Comparison of ENCODE assay signal across 11 mouse cellular contexts in the genomic region with DNA sequence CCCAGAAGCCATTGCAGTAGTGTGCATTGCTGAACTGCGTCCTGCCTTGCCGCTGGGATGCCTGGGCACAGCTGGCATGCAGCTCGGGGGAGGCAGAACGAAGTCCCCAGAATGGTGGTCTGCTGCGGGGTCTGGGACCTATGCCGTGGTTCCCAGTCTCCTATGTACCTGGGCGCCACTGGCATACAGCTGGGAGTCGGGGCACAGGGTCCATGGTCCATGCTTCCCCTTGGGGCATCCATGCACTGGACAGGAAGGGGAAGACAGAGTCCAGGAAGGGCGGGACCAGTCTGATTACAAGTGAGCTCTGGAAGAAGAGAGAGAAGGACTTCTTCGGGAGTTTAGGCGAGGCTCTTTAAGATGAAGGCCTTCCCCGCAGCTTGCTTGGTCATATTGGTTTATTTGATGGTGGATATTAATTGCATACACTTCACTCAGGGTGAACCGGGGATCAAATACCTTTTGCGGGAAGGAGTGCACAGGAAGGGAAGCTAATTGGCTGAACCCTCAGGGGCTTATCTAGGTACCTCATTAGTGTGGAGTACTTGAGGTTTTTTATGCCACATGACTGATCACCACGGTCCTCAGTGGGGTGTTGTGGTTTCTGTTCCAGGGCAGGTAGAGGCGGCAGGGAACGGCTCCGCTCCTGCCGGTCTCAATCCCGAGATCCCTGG. TPM values are rescaled to one million over a fixed set of nuclear protein-coding genes. Genes with fewer than 3 reads are reported as not detected.
A peak's percentile ranks its signal among the peaks of the same experiment; 100 is the strongest.
DNase-seq lines count a peak whose midpoint lies in the region; ATAC-seq and TF ChIP-seq lines count a peak whose summit lies in the region.
"Had no signal": no experiment of that assay in that cellular context is flagged by ENCODE, and none has a peak within 500 bp of the region (broad histone marks: within the 10 kb centered on the region; RNA-seq: fewer than 3 reads in every experiment).

No protein-coding gene starts in this region.

- no peak for TF ChIP-seq EP300 in liver, postnatal 0 days (IDR thresholded peaks at IDR 0.05; ENCODE audit: low read depth)

- H3K27ac ChIP-seq in lung, embryonic 16.5 days (ENCODE audit: low read length) = peak overlapping the region; percentile 93
- H3K27ac ChIP-seq in kidney, embryonic 14.5 days (ENCODE audit: low read depth, low read length) = peak overlapping the region; percentile 77
- peak overlapping the region; percentile 86 for H3K27ac ChIP-seq in liver, postnatal 0 days (ENCODE audit: low read depth)
- H3K27ac ChIP-seq: embryonic facial prominence, embryonic 13.5 days had no signal

- in situ Hi-C loops in Patski (cut with MboI; ENCODE audit: low pct_unique_long_range_greater_than_20kb) = loop anchor here (5.0 kb wide), 3 partner anchors 112 to 317 kb away; a partner anchor contains a TSS

- POLR2A ChIA-PET in Patski (lab: Charles Lee) = interaction anchor here (1.0 to 3.7 kb wide), 3 partner anchors 19 to 113 kb away, joined by 3 to 16 read pairs (median 15); no protein-coding TSS in a partner anchor

- CTCF ChIA-PET in Patski (lab: Charles Lee) = interaction anchor here (0.9 to 3.7 kb wide), 13 partner anchors 9 to 199 kb away, joined by 3 to 40 read pairs (median 6); no protein-coding TSS in a partner anchor

- H3K4me3 ChIP-seq in lung, embryonic 16.5 days (ENCODE audit: low read length) = no peak overlapping the region
- no peak overlapping the region for H3K4me3 ChIP-seq in kidney, embryonic 14.5 days (ENCODE audit: low read length)
- H3K4me3 ChIP-seq in liver, postnatal 0 days (ENCODE audit: low read depth, low read length) = no peak overlapping the region
- H3K4me3 ChIP-seq: embryonic facial prominence, embryonic 13.5 days had no signal

- peaks cover 19% of the 10 kb centered on the region for H3K4me1 ChIP-seq in lung, embryonic 16.5 days (replicated peaks; ENCODE audit: control insufficient read depth, insufficient read depth, low read length)
- peaks cover 21% of the 10 kb centered on the region for H3K4me1 ChIP-seq in kidney, embryonic 14.5 days (ENCODE audit: control insufficient read depth, insufficient read depth, low read length)
- H3K4me1 ChIP-seq in liver, postnatal 0 days (ENCODE audit: insufficient read depth) = peaks cover 43% of the 10 kb centered on the region

- H3K27me3 ChIP-seq in lung, embryonic 16.5 days (ENCODE audit: control insufficient read depth, insufficient read depth, low read depth, low read length) = no peaks in the 10 kb centered on the region
- no peaks in the 10 kb centered on the region for H3K27me3 ChIP-seq in Patski
- H3K27me3 ChIP-seq in kidney, embryonic 14.5 days (ENCODE audit: control insufficient read depth, insufficient read depth, low read length) = no peaks in the 10 kb centered on the region
- H3K27me3 ChIP-seq in liver, postnatal 0 days (ENCODE audit: insufficient read depth, low read length) = no peaks in the 10 kb centered on the region
- H3K27me3 ChIP-seq: embryonic facial prominence, embryonic 13.5 days had no signal

- no peaks in the 10 kb centered on the region for H3K9me3 ChIP-seq in lung, embryonic 16.5 days (ENCODE audit: control insufficient read depth, low read length)
- no peaks in the 10 kb centered on the region for H3K9me3 ChIP-seq in kidney, embryonic 14.5 days (ENCODE audit: control insufficient read depth, low read length)
- H3K9me3 ChIP-seq in liver, postnatal 0 days (ENCODE audit: low read length) = no peaks in the 10 kb centered on the region
- H3K9me3 ChIP-seq: embryonic facial prominence, embryonic 13.5 days had no signal

- WGBS in lung, embryonic 16.5 days = 63% methylated on average over 20 of the region's 20 CpGs
- 70% methylated on average over 20 of the region's 20 CpGs for WGBS in kidney, embryonic 14.5 days
- 64% methylated on average over 20 of the region's 20 CpGs for whole genome bisulfite sequencing in liver, postnatal 0 days (ENCODE audit: insufficient replicate concordance)

- no peak for DNase-seq in lung, postnatal 10 days
- no peak for DNase-seq in Patski (ENCODE audit: low read depth, low spot score)
- DNase-seq in liver, postnatal 0 days = no peak
- DNase-seq in cerebellum, postnatal 4 days (ENCODE audit: low spot score in 2 of 2) = no peak
- DNase-seq in gastrocnemius, postnatal 10 days = no peak
- DNase-seq: heart, adult 11 months; heart, postnatal 14 days; right cerebral cortex, postnatal 14 days had no signal

- no peaks in the 10 kb centered on the region for H3K36me3 ChIP-seq in lung, embryonic 16.5 days (ENCODE audit: control insufficient read depth, insufficient read depth, low read length)
- H3K36me3 ChIP-seq in kidney, embryonic 14.5 days (ENCODE audit: control insufficient read depth, insufficient read depth, low read length) = no peaks in the 10 kb centered on the region
- no peaks in the 10 kb centered on the region for H3K36me3 ChIP-seq in liver, postnatal 0 days (replicated peaks; ENCODE audit: insufficient read depth, low read length)
- H3K36me3 ChIP-seq: embryonic facial prominence, embryonic 13.5 days had no signal

- no peak overlapping the region for H3K9ac ChIP-seq in lung, embryonic 16.5 days (ENCODE audit: low read length)
- no peak overlapping the region for H3K9ac ChIP-seq in kidney, embryonic 14.5 days (ENCODE audit: low read depth, low read length)
- no peak overlapping the region for H3K9ac ChIP-seq in liver, postnatal 0 days (replicated peaks)
- H3K9ac ChIP-seq: embryonic facial prominence, embryonic 13.5 days had no signal

- no peak for TF ChIP-seq CTCF in Patski (IDR thresholded peaks at IDR 0.05)
- no peak for TF ChIP-seq CTCF in liver, postnatal 0 days (IDR thresholded peaks at IDR 0.05; ENCODE audit: low read depth)

- no peak for ATAC-seq in lung, embryonic 16.5 days (ENCODE audit: low read depth)
- peak; percentile 33 for ATAC-seq in Patski
- ATAC-seq in kidney, embryonic 14.5 days (ENCODE audit: low FRiP score, low TSS enrichment) = no peak
- ATAC-seq in liver, postnatal 0 days = no peak

- H3K4me2 ChIP-seq in lung, embryonic 16.5 days (ENCODE audit: low read depth, low read length) = no peak overlapping the region
- no peak overlapping the region for H3K4me2 ChIP-seq in kidney, embryonic 14.5 days (replicated peaks; ENCODE audit: low read depth, low read length)
- H3K4me2 ChIP-seq in liver, postnatal 0 days (ENCODE audit: low read depth, low read length) = peak overlapping the region; percentile 42; the same call in 1 of the 2 replicates
- H3K4me2 ChIP-seq: embryonic facial prominence, embryonic 13.5 days had no signal

RNA-seq across cellular contexts. Expression of a gene that starts 24.9 kb away (rescaled TPM):
- 0.51 and 1.2 TPM in 2 replicates for polyA plus RNA-seq in lung, embryonic 16.5 days (2015; fragmentation: Nextera tagmentation; extraction: Ambion mirVana)
- polyA plus RNA-seq in Patski (2021) = 1.5 TPM
- polyA plus RNA-seq in kidney, embryonic 14.5 days (2014; fragmentation: Nextera tagmentation; extraction: Ambion mirVana) = 0.31 and 0.41 TPM in 2 replicates
- polyA plus RNA-seq in liver, postnatal 0 days (2015; fragmentation: Nextera tagmentation; extraction: Ambion mirVana) = not detected in 2 replicates
- total RNA-seq in gastrocnemius, postnatal 10 days (2021) = under 1 TPM; 0.38 to 0.40 TPM
- total RNA-seq: heart, postnatal 14 days had no signal

RNA-seq across cellular contexts. Expression of a gene that starts 25.3 kb away (rescaled TPM):
- polyA plus RNA-seq in lung, embryonic 16.5 days (2015; fragmentation: Nextera tagmentation; extraction: Ambion mirVana) = 87.7 and 92.2 TPM in 2 replicates
- 99.6 TPM for polyA plus RNA-seq in Patski (2021)
- 61.5 and 80.2 TPM in 2 replicates for polyA plus RNA-seq in kidney, embryonic 14.5 days (2014; fragmentation: Nextera tagmentation; extraction: Ambion mirVana)
- 30.2 and 36.1 TPM in 2 replicates for polyA plus RNA-seq in liver, postnatal 0 days (2015; fragmentation: Nextera tagmentation; extraction: Ambion mirVana)
- 10 to 100 TPM; 33.4 to 34.7 TPM for total RNA-seq in gastrocnemius, postnatal 10 days (2021)
